Mouse (Mus musculus): ENCODE measurements around the gene Hcn2.
"Not testable (repeated sequence)": the region's sequence is repeated elsewhere in the genome, so short reads cannot be mapped to it uniquely, and the experiment has no call there.

Gene Hcn2

GRCm38 (mm10) chr10:79687513-79687912, 28.9 kb upstream of the Hcn2 start:
- no peak for DNase-seq (ENCODE audit: low spot score)

DNA sequence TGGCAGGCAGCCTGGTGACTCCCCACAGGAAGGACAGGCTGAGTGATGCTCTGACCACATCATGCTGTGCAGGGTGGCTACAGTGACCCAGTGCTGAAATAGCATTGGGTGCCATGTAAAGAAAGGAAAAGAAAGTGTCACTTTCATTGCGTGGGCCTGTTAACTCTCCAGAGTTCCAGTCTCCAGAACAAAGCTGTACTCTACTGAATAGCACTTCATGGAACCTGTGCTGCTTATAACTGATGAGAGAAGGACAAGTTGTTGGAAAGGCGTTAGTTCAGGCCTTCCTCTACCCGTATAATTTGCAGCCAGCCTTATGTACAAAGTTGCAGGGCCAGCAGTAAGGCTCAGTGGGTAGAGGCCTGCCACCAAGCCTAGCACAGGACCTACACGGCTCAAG, 27.7 kb upstream of the Hcn2 start, which contains the start of gene Gzmm:
Gene Gzmm, plus strand, starts transcription at position 301 of the 400 bp plus-strand sequence.
- no peak for DNase-seq (ENCODE audit: low spot score)

DNA sequence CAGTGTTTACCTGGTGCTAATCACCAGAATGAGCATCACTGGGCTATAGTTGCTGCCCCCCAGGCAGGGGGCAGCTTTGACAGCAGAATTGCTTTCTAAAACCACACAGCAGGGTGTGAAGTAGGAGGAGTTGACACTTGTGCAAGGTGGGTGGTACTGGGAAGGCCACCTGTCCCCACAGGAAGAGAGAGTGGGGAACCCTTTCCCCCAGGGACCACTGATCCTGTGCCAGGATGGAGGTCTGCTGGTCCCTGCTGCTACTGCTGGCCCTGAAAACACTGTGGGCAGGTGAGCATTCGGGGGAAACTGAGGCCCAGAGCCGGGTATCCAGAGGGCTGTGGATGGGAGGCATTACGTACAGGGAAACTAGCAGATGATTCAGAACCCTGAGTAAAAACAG, 27.3 kb upstream of the Hcn2 start:
- DNase-seq (ENCODE audit: low spot score), result no peak

GRCm38 (mm10) chr10:79691986-79692548, 24.4 kb upstream of the Hcn2 start:
- no peak for DNase-seq (ENCODE audit: low spot score)

- no peak for DNase-seq (ENCODE audit: low spot score)
Measured at GRCm38 (mm10) chr10:79693580-79694378, 22.7 kb upstream of the Hcn2 start.

DNA sequence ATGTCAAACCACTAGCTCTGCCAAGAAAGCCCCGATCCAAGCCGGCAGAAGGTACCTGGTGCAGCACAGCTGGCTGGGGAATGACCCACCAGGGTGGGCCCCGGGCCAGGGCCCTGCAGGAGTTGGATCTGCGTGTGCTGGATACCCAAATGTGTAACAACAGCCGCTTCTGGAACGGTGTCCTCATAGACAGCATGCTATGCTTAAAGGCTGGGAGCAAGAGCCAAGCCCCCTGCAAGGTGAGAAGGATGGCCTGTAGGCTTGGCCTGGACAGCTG, 22.1 kb upstream of the Hcn2 start:
- no peak for DNase-seq (ENCODE audit: low spot score)

GRCm38 (mm10) chr10:79695231-79696128, 21.0 kb upstream of the Hcn2 start:
- DNase-seq (ENCODE audit: low spot score), result no peak

GRCm38 (mm10) chr10:79696129-79696651, 20.2 kb upstream of the Hcn2 start:
- no peak for DNase-seq (ENCODE audit: low spot score)

DNA sequence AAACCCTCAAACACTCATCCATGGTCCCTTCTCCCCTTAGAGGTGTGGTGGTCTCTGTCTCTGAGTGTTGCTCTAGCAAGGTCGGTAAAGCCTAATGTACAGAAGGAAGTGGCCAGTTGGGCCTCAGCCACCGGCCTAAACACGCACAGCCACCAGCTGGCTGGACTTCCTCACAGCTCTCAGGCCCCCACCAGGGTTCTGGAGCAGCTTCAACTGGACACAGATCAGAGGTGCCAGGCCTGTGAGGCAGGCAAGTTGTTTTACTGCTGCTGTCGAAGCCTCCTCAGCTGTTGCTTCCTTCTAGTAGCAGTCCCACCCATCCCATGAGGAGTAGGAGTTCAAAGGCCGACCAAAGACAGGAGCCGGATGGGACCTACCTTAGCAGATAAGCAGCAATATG, 18.5 kb upstream of the Hcn2 start:
- DNase-seq (ENCODE audit: low spot score), result no peak

DNA sequence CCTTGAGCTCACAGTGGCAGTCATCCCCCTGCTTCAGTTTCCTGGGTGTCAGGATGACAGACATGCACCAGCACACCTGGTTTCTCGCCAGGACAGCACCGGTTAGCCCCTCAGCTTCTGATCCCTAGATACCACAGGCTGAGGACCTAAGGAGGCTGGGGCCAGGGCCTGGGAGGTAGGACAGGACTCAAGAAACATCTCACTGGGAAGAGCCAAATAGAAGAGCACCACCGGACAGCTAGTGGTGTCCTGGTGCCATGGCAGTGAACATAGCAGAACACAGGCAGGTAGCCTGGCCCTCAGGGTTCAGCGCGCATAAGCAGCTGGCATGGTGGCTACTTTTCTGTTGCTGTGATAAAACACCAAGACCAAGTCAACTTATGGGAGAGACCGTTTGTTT, 18.0 kb upstream of the Hcn2 start:
- no peak for DNase-seq (ENCODE audit: low spot score)

DNA sequence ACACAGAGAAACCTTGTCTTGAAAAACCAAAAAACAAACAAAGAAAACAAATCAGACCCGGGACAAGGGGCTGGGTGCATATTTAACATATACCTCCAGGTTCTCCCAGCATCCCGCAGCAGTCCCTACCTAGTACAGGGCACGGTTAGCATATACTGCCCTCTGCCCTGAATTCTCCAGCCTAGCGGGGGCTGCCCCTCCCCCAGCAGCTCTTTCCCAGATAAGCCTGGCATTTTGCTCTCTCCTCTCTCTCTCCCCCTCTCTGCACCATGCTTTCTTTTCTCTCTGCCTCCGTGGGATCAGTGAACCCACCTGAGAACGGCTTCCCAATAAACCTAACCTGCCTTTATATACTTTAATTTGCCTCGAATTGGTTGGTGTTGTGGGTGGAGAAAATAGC, 15.8 kb upstream of the Hcn2 start:
- no peak for DNase-seq (ENCODE audit: low spot score)

DNA sequence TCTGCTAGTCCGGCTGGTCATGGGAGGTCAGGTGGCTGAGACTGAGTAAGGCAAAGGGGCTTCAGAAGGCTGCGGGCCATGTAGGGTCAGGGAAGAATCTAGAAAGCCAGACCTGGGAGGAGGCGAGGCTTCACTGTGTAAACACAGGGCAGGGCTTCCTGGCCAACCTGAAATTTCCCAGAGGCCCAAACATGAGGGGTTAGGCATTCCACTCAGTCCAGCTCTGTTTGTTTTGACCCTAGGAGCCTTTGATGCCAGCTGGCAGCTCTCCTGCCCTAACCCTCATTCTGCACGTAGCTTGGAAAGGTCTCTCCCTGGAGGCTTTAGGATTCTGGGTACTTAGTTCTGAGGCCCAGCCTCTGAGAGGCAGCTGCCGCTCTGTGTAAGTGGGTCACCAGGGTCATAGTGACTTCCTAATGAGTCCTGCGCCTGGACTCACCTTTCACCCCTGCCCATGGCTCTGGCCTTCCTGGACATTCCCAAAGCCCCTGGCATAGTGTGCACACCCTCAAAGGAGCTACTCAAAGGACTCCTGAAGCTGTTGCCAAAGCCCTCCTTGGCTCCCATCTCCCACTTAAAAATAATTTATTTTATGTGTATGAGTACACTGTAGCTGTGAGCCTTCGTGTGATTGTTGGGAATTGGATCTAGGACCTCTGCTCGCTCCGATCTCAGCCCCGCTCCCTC, 14.8 kb upstream of the Hcn2 start:
- no peak for DNase-seq (ENCODE audit: low spot score)

- DNase-seq (ENCODE audit: low spot score), result not testable (repeated sequence)
Measured at GRCm38 (mm10) chr10:79702970-79703369, 13.5 kb upstream of the Hcn2 start.

GRCm38 (mm10) chr10:79703541-79703940, 12.9 kb upstream of the Hcn2 start:
- DNase-seq (ENCODE audit: low spot score), result no peak

GRCm38 (mm10) chr10:79704065-79704969, 12.1 kb upstream of the Hcn2 start, which contains the start of gene Bsg:
Bsg (plus strand) TSS chr10:79704491.
- peak; percentile 92 for DNase-seq (ENCODE audit: low spot score)

GRCm38 (mm10) chr10:79704970-79705360, 11.5 kb upstream of the Hcn2 start:
- no peak for DNase-seq (ENCODE audit: low spot score)

GRCm38 (mm10) chr10:79705951-79706350, 10.5 kb upstream of the Hcn2 start:
- DNase-seq (ENCODE audit: low spot score), result no peak

GRCm38 (mm10) chr10:79706406-79707094, 9.9 kb upstream of the Hcn2 start:
- no peak for DNase-seq (ENCODE audit: low spot score)

DNA sequence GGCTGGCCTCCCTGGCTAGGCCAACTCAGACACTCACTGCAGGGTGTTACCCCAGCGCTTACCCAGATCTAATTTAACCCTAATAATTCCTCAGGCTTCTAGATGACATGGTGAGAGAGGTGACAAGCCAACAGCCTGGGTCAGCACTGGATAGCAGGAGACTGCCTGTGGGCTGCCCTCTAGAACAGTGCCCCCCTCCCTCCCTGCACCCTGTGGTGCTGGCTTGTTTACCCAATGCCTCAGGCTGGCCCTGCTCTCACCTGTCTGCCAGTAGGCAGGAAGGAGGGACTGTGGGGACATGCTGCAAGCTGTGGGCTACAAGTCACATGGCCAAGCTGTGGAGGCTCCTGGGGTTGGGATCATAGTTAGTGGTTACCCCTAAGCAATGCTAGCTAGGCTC, 9.3 kb upstream of the Hcn2 start:
- DNase-seq (ENCODE audit: low spot score), result no peak

GRCm38 (mm10) chr10:79707759-79708158, 8.7 kb upstream of the Hcn2 start:
- no peak for DNase-seq (ENCODE audit: low spot score)
